In the genomic region with DNA sequence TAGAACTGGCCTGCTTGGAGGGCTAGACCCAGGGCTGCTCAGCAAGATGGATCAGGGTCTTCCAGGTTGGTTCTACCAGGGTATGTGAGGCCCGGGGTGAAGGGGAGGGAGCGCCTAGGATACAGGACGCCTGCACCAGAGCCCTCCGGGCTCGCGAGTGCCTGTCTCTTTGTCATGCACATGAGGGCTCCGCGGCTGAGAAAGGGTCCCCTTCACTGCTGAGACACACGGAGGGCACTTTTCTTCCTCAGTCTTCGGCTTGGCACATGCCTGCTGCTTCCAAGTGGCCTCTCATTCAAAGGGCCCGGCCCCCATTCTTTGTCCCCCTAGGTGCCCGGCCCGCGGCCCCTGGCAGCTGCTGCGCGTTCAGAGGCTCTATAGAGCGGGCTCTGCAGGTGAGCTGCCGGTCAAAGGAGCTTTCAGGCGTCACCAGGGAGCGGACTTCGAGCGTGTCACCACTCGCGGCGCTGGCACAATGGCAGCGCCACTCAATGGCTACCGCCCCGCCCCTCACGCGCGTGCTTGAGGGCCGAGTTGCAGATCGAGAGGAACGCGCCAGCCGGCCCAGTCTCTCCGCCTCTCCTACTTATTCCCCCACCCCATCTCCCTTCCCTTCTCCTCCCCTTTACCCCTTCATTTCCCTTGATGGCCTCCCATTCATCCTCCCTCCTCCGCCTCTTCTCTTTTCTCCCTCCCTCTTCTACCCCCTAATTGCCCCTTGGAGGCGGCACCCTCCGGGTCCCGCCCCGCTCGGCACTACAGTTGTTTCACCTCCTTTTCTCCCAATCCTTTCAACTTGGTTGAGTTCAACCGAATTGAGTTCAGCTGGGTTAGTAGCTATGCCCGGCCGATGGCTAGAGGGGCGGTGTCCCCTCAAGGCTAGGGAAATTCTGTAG, we compare ENCODE assay signal across 9 mouse cellular contexts. TPM values are rescaled to one million over a fixed set of nuclear protein-coding genes. Genes with fewer than 3 reads are reported as not detected.
DNase-seq lines count a peak whose midpoint lies in the region; ATAC-seq and TF ChIP-seq lines count a peak whose summit lies in the region.
"Had no signal": no experiment of that assay in that cellular context is flagged by ENCODE, and none has a peak within 500 bp of the region (broad histone marks: within the 10 kb centered on the region; RNA-seq: fewer than 3 reads in every experiment).

No protein-coding gene starts in this region.

- no peaks in the 10 kb centered on the region for H3K9me3 ChIP-seq in heart, embryonic 12.5 days (replicated peaks)
- H3K9me3 ChIP-seq in hindbrain, embryonic 11.5 days (ENCODE audit: control insufficient read depth, low read length) = no peaks in the 10 kb centered on the region
- H3K9me3 ChIP-seq in liver, postnatal 0 days (ENCODE audit: low read length) = no peaks in the 10 kb centered on the region
- no peaks in the 10 kb centered on the region for H3K9me3 ChIP-seq in neural tube, embryonic 13.5 days

- WGBS in heart, embryonic 12.5 days = 2% methylated on average over 47 of the region's 47 CpGs
- under 1% methylated on average over 46 of the region's 47 CpGs for WGBS in hindbrain, embryonic 11.5 days
- WGBS in liver, postnatal 0 days (ENCODE audit: insufficient replicate concordance) = 3% methylated on average over 47 of the region's 47 CpGs
- under 1% methylated on average over 47 of the region's 47 CpGs for WGBS in neural tube, embryonic 13.5 days

- no peak for TF ChIP-seq CTCF in liver, postnatal 0 days (IDR thresholded peaks at IDR 0.05; ENCODE audit: low read depth)

- ATAC-seq in heart, embryonic 12.5 days (ENCODE audit: insufficient number of reproducible peaks, low FRiP score) = no peak
- ATAC-seq in hindbrain, embryonic 11.5 days (ENCODE audit: low FRiP score) = peak; percentile 72
- ATAC-seq in liver, postnatal 0 days = peak; percentile 45; the same call in 1 of the 2 replicates
- peak; percentile 60 for ATAC-seq in neural tube, embryonic 13.5 days (ENCODE audit: low read depth)

- no peak overlapping the region; the same call in 1 of the 2 replicates for H3K9ac ChIP-seq in heart, embryonic 12.5 days
- H3K9ac ChIP-seq in hindbrain, embryonic 11.5 days (ENCODE audit: low read depth, low read length) = peak overlapping the region; percentile 56
- H3K9ac ChIP-seq in liver, postnatal 0 days (replicated peaks) = no peak overlapping the region
- H3K9ac ChIP-seq in neural tube, embryonic 13.5 days = peak overlapping the region; percentile 70

- peak overlapping the region; percentile 42 for H3K4me3 ChIP-seq in heart, embryonic 12.5 days
- H3K4me3 ChIP-seq in hindbrain, embryonic 11.5 days (ENCODE audit: low read depth, low read length) = peak overlapping the region; percentile 25
- peak overlapping the region; percentile 17; the same call in 1 of the 2 replicates for H3K4me3 ChIP-seq in liver, postnatal 0 days (ENCODE audit: low read depth, low read length)
- peak overlapping the region; percentile 33 for H3K4me3 ChIP-seq in neural tube, embryonic 13.5 days

- no peaks in the 10 kb centered on the region for H3K36me3 ChIP-seq in heart, embryonic 12.5 days
- no peaks in the 10 kb centered on the region for H3K36me3 ChIP-seq in hindbrain, embryonic 11.5 days (ENCODE audit: control insufficient read depth, insufficient read depth, low read length)
- no peaks in the 10 kb centered on the region for H3K36me3 ChIP-seq in liver, postnatal 0 days (replicated peaks; ENCODE audit: insufficient read depth, low read length)
- H3K36me3 ChIP-seq in neural tube, embryonic 13.5 days = no peaks in the 10 kb centered on the region

- no peak for DNase-seq in heart, postnatal 4 days
- DNase-seq in adrenal gland, postnatal 14 days = peak; percentile 60
- DNase-seq in hindbrain, embryonic 11.5 days (ENCODE audit: low spot score) = peak; percentile 91
- peak; percentile 28 for DNase-seq in liver, postnatal 0 days
- no peak for DNase-seq in layer of hippocampus, postnatal 10 days (ENCODE audit: low spot score in 2 of 2)
- DNase-seq in cerebellum, adult 11 months = no peak

- peaks cover 100% of the 10 kb centered on the region for H3K27me3 ChIP-seq in heart, embryonic 12.5 days (replicated peaks)
- peaks cover 18% of the 10 kb centered on the region for H3K27me3 ChIP-seq in hindbrain, embryonic 11.5 days (ENCODE audit: control insufficient read depth, insufficient read depth, low read length)
- H3K27me3 ChIP-seq in liver, postnatal 0 days (ENCODE audit: insufficient read depth, low read length) = peaks cover 82% of the 10 kb centered on the region
- H3K27me3 ChIP-seq in neural tube, embryonic 13.5 days = peaks cover 24% of the 10 kb centered on the region

- H3K4me2 ChIP-seq in heart, embryonic 12.5 days = peak overlapping the region; percentile 76
- H3K4me2 ChIP-seq in hindbrain, embryonic 11.5 days (replicated peaks; ENCODE audit: low read depth, low read length) = peak overlapping the region; percentile 60
- H3K4me2 ChIP-seq in liver, postnatal 0 days (ENCODE audit: low read depth, low read length) = peak overlapping the region; percentile 26; the same call in 1 of the 2 replicates
- H3K4me2 ChIP-seq in neural tube, embryonic 13.5 days = peak overlapping the region; percentile 67

- no peak for TF ChIP-seq EP300 in liver, postnatal 0 days (IDR thresholded peaks at IDR 0.05; ENCODE audit: low read depth)

- H3K4me1 ChIP-seq in heart, embryonic 12.5 days (replicated peaks) = peaks cover 18% of the 10 kb centered on the region
- H3K4me1 ChIP-seq in hindbrain, embryonic 11.5 days (replicated peaks; ENCODE audit: control insufficient read depth, insufficient read depth, low read length) = peaks cover 25% of the 10 kb centered on the region
- peaks cover 8% of the 10 kb centered on the region for H3K4me1 ChIP-seq in liver, postnatal 0 days (ENCODE audit: insufficient read depth)
- H3K4me1 ChIP-seq in neural tube, embryonic 13.5 days (replicated peaks) = peaks cover 62% of the 10 kb centered on the region

- H3K27ac ChIP-seq in heart, embryonic 12.5 days (ENCODE audit: poor library complexity, severe bottlenecking) = no peak overlapping the region
- H3K27ac ChIP-seq in hindbrain, embryonic 11.5 days (ENCODE audit: low read depth, low read length) = peak overlapping the region; percentile 81
- H3K27ac ChIP-seq in liver, postnatal 0 days (ENCODE audit: low read depth) = no peak overlapping the region
- H3K27ac ChIP-seq in neural tube, embryonic 13.5 days (replicated peaks) = peak overlapping the region; percentile 75

RNA-seq across cellular contexts. Expression of a gene that starts 12.3 kb away (rescaled TPM):
- polyA plus RNA-seq in heart, embryonic 12.5 days (2016; fragmentation: Nextera tagmentation; extraction: Ambion mirVana) = not detected in 2 replicates
- not detected for total RNA-seq in heart, postnatal 4 days (2021)
- not detected in 2 replicates for total RNA-seq in adrenal gland, postnatal 14 days (2021)
- 106 and 139 TPM in 2 replicates for polyA plus RNA-seq in hindbrain, embryonic 11.5 days (2014; fragmentation: Nextera tagmentation; extraction: Ambion mirVana)
- polyA plus RNA-seq in liver, postnatal 0 days (2015; fragmentation: Nextera tagmentation; extraction: Ambion mirVana) = not detected in 2 replicates
- 18.1 and 23.3 TPM in 2 replicates for polyA plus RNA-seq in neural tube, embryonic 13.5 days (2015; fragmentation: Nextera tagmentation; extraction: Ambion mirVana)
- total RNA-seq in layer of hippocampus, postnatal 10 days (2021) = under 1 TPM; 0.16 to 0.20 TPM
- polyA plus RNA-seq: gonadal fat pad, adult 2 months had no signal

RNA-seq across cellular contexts. Expression of a gene that starts 21.2 kb away (rescaled TPM):
- polyA plus RNA-seq in heart, embryonic 12.5 days (2016; fragmentation: Nextera tagmentation; extraction: Ambion mirVana) = 0.36 and 0.59 TPM in 2 replicates
- under 1 TPM in 1 of 2 experiments, not detected in 1; 0.34 TPM for total RNA-seq in heart, postnatal 4 days (2021)
- 6.8 and 7.7 TPM in 2 replicates for total RNA-seq in adrenal gland, postnatal 14 days (2021)
- polyA plus RNA-seq in hindbrain, embryonic 11.5 days (2014; fragmentation: Nextera tagmentation; extraction: Ambion mirVana) = 11.2 and 12.1 TPM in 2 replicates
- polyA plus RNA-seq in liver, postnatal 0 days (2015; fragmentation: Nextera tagmentation; extraction: Ambion mirVana) = 0.29 and 0.47 TPM in 2 replicates
- polyA plus RNA-seq in neural tube, embryonic 13.5 days (2015; fragmentation: Nextera tagmentation; extraction: Ambion mirVana) = 95.9 and 99.9 TPM in 2 replicates
- total RNA-seq in layer of hippocampus, postnatal 10 days (2021) = 100 to 1,000 TPM; 247 to 252 TPM

RNA-seq across cellular contexts. Expression of a gene that starts 24.7 kb away (rescaled TPM):
- 41.4 and 41.7 TPM in 2 replicates for polyA plus RNA-seq in heart, embryonic 12.5 days (2016; fragmentation: Nextera tagmentation; extraction: Ambion mirVana)
- total RNA-seq in heart, postnatal 4 days (2021) = 10 to 100 TPM; 45.3 to 45.8 TPM
- 27.2 and 28.0 TPM in 2 replicates for total RNA-seq in adrenal gland, postnatal 14 days (2021)
- 58.1 and 67.4 TPM in 2 replicates for polyA plus RNA-seq in hindbrain, embryonic 11.5 days (2014; fragmentation: Nextera tagmentation; extraction: Ambion mirVana)
- 14.2 and 16.0 TPM in 2 replicates for polyA plus RNA-seq in liver, postnatal 0 days (2015; fragmentation: Nextera tagmentation; extraction: Ambion mirVana)
- polyA plus RNA-seq in neural tube, embryonic 13.5 days (2015; fragmentation: Nextera tagmentation; extraction: Ambion mirVana) = 51.4 and 51.7 TPM in 2 replicates
- total RNA-seq in layer of hippocampus, postnatal 10 days (2021) = 10 to 100 TPM; 40.8 TPM

RNA-seq across cellular contexts. Expression of a gene that starts 25.0 kb away (rescaled TPM):
- polyA plus RNA-seq in heart, embryonic 12.5 days (2016; fragmentation: Nextera tagmentation; extraction: Ambion mirVana) = 30.9 and 37.1 TPM in 2 replicates
- total RNA-seq in heart, postnatal 4 days (2021) = 10 to 100 TPM; 14.6 to 17.9 TPM
- total RNA-seq in adrenal gland, postnatal 14 days (2021) = 16.3 and 18.2 TPM in 2 replicates
- polyA plus RNA-seq in hindbrain, embryonic 11.5 days (2014; fragmentation: Nextera tagmentation; extraction: Ambion mirVana) = 47.0 and 49.9 TPM in 2 replicates
- polyA plus RNA-seq in liver, postnatal 0 days (2015; fragmentation: Nextera tagmentation; extraction: Ambion mirVana) = 10.5 and 10.7 TPM in 2 replicates
- 50.7 and 55.5 TPM in 2 replicates for polyA plus RNA-seq in neural tube, embryonic 13.5 days (2015; fragmentation: Nextera tagmentation; extraction: Ambion mirVana)
- 10 to 100 TPM; 22.3 to 24.9 TPM for total RNA-seq in layer of hippocampus, postnatal 10 days (2021)

RNA-seq across cellular contexts. Expression of a gene that starts 32.0 kb away (rescaled TPM):
- polyA plus RNA-seq in heart, embryonic 12.5 days (2016; fragmentation: Nextera tagmentation; extraction: Ambion mirVana) = 0.44 TPM in 1 of 2 replicates, not detected in the other
- not detected for total RNA-seq in heart, postnatal 4 days (2021)
- not detected in 2 replicates for total RNA-seq in adrenal gland, postnatal 14 days (2021)
- 0.27 TPM in 1 of 2 replicates, not detected in the other for polyA plus RNA-seq in hindbrain, embryonic 11.5 days (2014; fragmentation: Nextera tagmentation; extraction: Ambion mirVana)
- polyA plus RNA-seq in liver, postnatal 0 days (2015; fragmentation: Nextera tagmentation; extraction: Ambion mirVana) = not detected in 2 replicates
- not detected in 2 replicates for polyA plus RNA-seq in neural tube, embryonic 13.5 days (2015; fragmentation: Nextera tagmentation; extraction: Ambion mirVana)
- total RNA-seq in layer of hippocampus, postnatal 10 days (2021) = not detected
- polyA plus RNA-seq: gonadal fat pad, adult 2 months had no signal

Comparison
In these comparisons a context has a peak if more than half of its experiments do, and no peak if none do; other contexts are left out.
1. H3K27ac ChIP-seq: peak in hindbrain, embryonic 11.5 days (single experiment) and neural tube, embryonic 13.5 days (single experiment); none in heart, embryonic 12.5 days (single experiment) and liver, postnatal 0 days (single experiment).
2. H3K4me2 ChIP-seq: peak in every context shown above with its lines; median percentile 76 in heart, embryonic 12.5 days; 67 in neural tube, embryonic 13.5 days; 60 in hindbrain, embryonic 11.5 days; 26 in liver, postnatal 0 days.
3. H3K9ac ChIP-seq: peak in hindbrain, embryonic 11.5 days (single experiment) and neural tube, embryonic 13.5 days (single experiment); none in heart, embryonic 12.5 days (single experiment) and liver, postnatal 0 days (single experiment).
4. DNase-seq: peak in adrenal gland, postnatal 14 days (single experiment), hindbrain, embryonic 11.5 days (single experiment) and liver, postnatal 0 days (single experiment); none in heart, postnatal 4 days (single experiment), layer of hippocampus, postnatal 10 days (0 of 2) and cerebellum, adult 11 months (single experiment).
5. RNA of a gene that starts 12.3 kb away (polyA plus RNA-seq): 106 to 139 TPM in hindbrain, embryonic 11.5 days and 18.1 to 23.3 TPM in neural tube, embryonic 13.5 days; not detected in heart, embryonic 12.5 days and not detected in liver, postnatal 0 days; every median in the first group is over 10 times any median in the second.
6. Peak in every context shown above with its lines, with median percentiles within 50 percentile points of each other: H3K4me3 ChIP-seq.